Mouse (Mus musculus): ENCODE data around the gene Eef2. TPM values are rescaled to one million over a fixed set of nuclear protein-coding genes. Genes with fewer than 3 reads are reported as not detected.
A peak's percentile ranks its signal among the peaks of the same experiment; 100 is the strongest.

Eef2 gene
- polyA plus RNA-seq, 1 experiment from 2014 or later = 286 TPM

GRCm38 (mm10) chr10:81190912-81191321 is 14.5 kb downstream of the Eef2 start:
- Histone ChIP-seq H3K4me1 (replicated peaks; ENCODE audit: control insufficient read depth, insufficient read depth, low read length) (peaks cover 15% of the 10 kb centered on the region), H3K27ac (ENCODE audit: low read depth, low read length) (peak overlapping the region; percentile 35), H3K27me3 (replicated peaks; ENCODE audit: control insufficient read depth, insufficient read depth, low read length) (no peaks in the 10 kb centered on the region), H3K36me3 (ENCODE audit: control insufficient read depth, insufficient read depth) (peaks cover 34% of the 10 kb centered on the region), H3K4me3 (ENCODE audit: low read depth, low read length) (no peak overlapping the region), H3K9me3 (ENCODE audit: control insufficient read depth) (no peaks in the 10 kb centered on the region), H3K9ac (ENCODE audit: low read depth, low read length) (no peak overlapping the region), H3K4me2 (replicated peaks; ENCODE audit: low read depth) (no peak overlapping the region)
- peak; percentile 60 for TF ChIP-seq CTCF (IDR thresholded peaks at IDR 0.05; ENCODE audit: low read depth)
- WGBS = 49% methylated on average over 6 of the region's 6 CpGs
- no peak for ATAC-seq

GRCm38 (mm10) chr10:81191342-81191982 is 15.0 kb downstream of the Eef2 start:
- Histone ChIP-seq H3K9ac (ENCODE audit: low read depth, low read length) (no peak overlapping the region), H3K27me3 (replicated peaks; ENCODE audit: control insufficient read depth, insufficient read depth, low read length) (no peaks in the 10 kb centered on the region), H3K4me2 (replicated peaks; ENCODE audit: low read depth) (peak overlapping the region; percentile 87), H3K9me3 (ENCODE audit: control insufficient read depth) (no peaks in the 10 kb centered on the region), H3K4me3 (ENCODE audit: low read depth, low read length) (no peak overlapping the region), H3K36me3 (ENCODE audit: control insufficient read depth, insufficient read depth) (peaks cover 31% of the 10 kb centered on the region), H3K27ac (ENCODE audit: low read depth, low read length) (peak overlapping the region; percentile 75; the same call in 1 of the 2 replicates), H3K4me1 (replicated peaks; ENCODE audit: control insufficient read depth, insufficient read depth, low read length) (peaks cover 15% of the 10 kb centered on the region)
- no peak for ATAC-seq
- 84% methylated on average over 18 of the region's 18 CpGs for WGBS
- TF ChIP-seq CTCF (IDR thresholded peaks at IDR 0.05; ENCODE audit: low read depth) = no peak

GRCm38 (mm10) chr10:81192270-81192967 is 16.0 kb downstream of the Eef2 start:
- peak; percentile 46 for TF ChIP-seq CTCF (IDR thresholded peaks at IDR 0.05; ENCODE audit: low read depth)
- Histone ChIP-seq H3K4me3 (ENCODE audit: low read depth, low read length) (peak overlapping the region; percentile 55), H3K27ac (ENCODE audit: low read depth, low read length) (peak overlapping the region; percentile 75), H3K4me1 (replicated peaks; ENCODE audit: control insufficient read depth, insufficient read depth, low read length) (peaks cover 15% of the 10 kb centered on the region), H3K9ac (ENCODE audit: low read depth, low read length) (peak overlapping the region; percentile 73), H3K9me3 (ENCODE audit: control insufficient read depth) (no peaks in the 10 kb centered on the region), H3K4me2 (replicated peaks; ENCODE audit: low read depth) (peak overlapping the region; percentile 87), H3K36me3 (ENCODE audit: control insufficient read depth, insufficient read depth) (peaks cover 21% of the 10 kb centered on the region; the same call in 1 of the 2 replicates), H3K27me3 (replicated peaks; ENCODE audit: control insufficient read depth, insufficient read depth, low read length) (no peaks in the 10 kb centered on the region)
- WGBS = under 1% methylated on average over 68 of the region's 93 CpGs
- ATAC-seq = peak; percentile 82

GRCm38 (mm10) chr10:81192968-81193501 is 16.6 kb downstream of the Eef2 start:
- H3K9me3 ChIP-seq (ENCODE audit: control insufficient read depth) = no peaks in the 10 kb centered on the region
- peaks cover 15% of the 10 kb centered on the region for H3K4me1 ChIP-seq (replicated peaks; ENCODE audit: control insufficient read depth, insufficient read depth, low read length)
- H3K4me3 ChIP-seq (ENCODE audit: low read depth, low read length) = peak overlapping the region; percentile 55
- H3K36me3 ChIP-seq (ENCODE audit: control insufficient read depth, insufficient read depth) = peaks cover 19% of the 10 kb centered on the region; the same call in 1 of the 2 replicates
- H3K27ac ChIP-seq (ENCODE audit: low read depth, low read length) = peak overlapping the region; percentile 75
- H3K27me3 ChIP-seq (replicated peaks; ENCODE audit: control insufficient read depth, insufficient read depth, low read length) = no peaks in the 10 kb centered on the region
- ATAC-seq = peak; percentile 29
- peak overlapping the region; percentile 73; the same call in 1 of the 2 replicates for H3K9ac ChIP-seq (ENCODE audit: low read depth, low read length)
- WGBS = 5% methylated on average over 19 of the region's 19 CpGs
- peak overlapping the region; percentile 87 for H3K4me2 ChIP-seq (replicated peaks; ENCODE audit: low read depth)
- TF ChIP-seq CTCF (IDR thresholded peaks at IDR 0.05; ENCODE audit: low read depth) = peak; percentile 32; the same call in 1 of the 2 replicates

- Histone ChIP-seq H3K4me1 (replicated peaks; ENCODE audit: control insufficient read depth, insufficient read depth, low read length) (peaks cover 15% of the 10 kb centered on the region), H3K4me3 (ENCODE audit: low read depth, low read length) (0 out of 2 replicates have a peak overlapping the region, but pooled peaks have one; percentile 17), H3K27ac (ENCODE audit: low read depth, low read length) (peak overlapping the region; percentile 35; the same call in 1 of the 2 replicates), H3K9ac (ENCODE audit: low read depth, low read length) (peak overlapping the region; percentile 26; the same call in 1 of the 2 replicates), H3K4me2 (replicated peaks; ENCODE audit: low read depth) (peak overlapping the region; percentile 48), H3K9me3 (ENCODE audit: control insufficient read depth) (no peaks in the 10 kb centered on the region), H3K27me3 (replicated peaks; ENCODE audit: control insufficient read depth, insufficient read depth, low read length) (no peaks in the 10 kb centered on the region), H3K36me3 (ENCODE audit: control insufficient read depth, insufficient read depth) (peaks cover 16% of the 10 kb centered on the region; the same call in 1 of the 2 replicates)
- WGBS = 17% methylated on average over 37 of the region's 37 CpGs
- TF ChIP-seq CTCF (IDR thresholded peaks at IDR 0.05; ENCODE audit: low read depth) = no peak
- no peak for ATAC-seq
Observed at GRCm38 (mm10) chr10:81193991-81194774, 17.8 kb downstream of the Eef2 start.
